Mouse (Mus musculus): ENCODE results near the gene Cwc25. TPM values are rescaled to one million over a fixed set of nuclear protein-coding genes. Genes with fewer than 3 reads are reported as not detected.
A peak's percentile ranks its signal among the peaks of the same experiment; 100 is the strongest.

Gene Cwc25
- polyA plus RNA-seq, 1 experiment from 2014 or later: 9.0 TPM

DNA sequence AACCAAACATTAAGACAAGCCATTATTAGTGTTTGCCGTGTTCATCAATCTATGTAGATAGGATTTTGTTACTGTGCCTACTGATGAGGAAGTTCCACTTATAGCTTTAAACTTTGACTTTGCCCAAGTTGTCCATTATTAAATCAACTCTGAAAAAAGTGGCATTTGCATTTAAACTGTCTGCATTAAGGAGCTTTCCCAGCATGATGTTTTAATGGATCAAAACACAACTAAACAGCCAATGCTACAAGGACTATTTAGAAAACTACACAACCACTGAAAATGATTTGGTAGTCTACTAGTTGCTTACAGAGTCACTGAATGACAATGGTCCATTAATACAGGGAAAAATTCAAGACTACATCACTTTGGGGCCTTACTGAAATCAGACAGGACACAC is 12.6 kb upstream of the Cwc25 start:
- no peaks in the 10 kb centered on the region for H3K9me3 ChIP-seq (ENCODE audit: control insufficient read depth, low read length)
- no peak for ATAC-seq (ENCODE audit: insufficient number of reproducible peaks, insufficient read depth, low FRiP score, low read depth)
- no peaks in the 10 kb centered on the region for H3K27me3 ChIP-seq (ENCODE audit: control insufficient read depth, insufficient read depth, low read length)
- H3K4me2 ChIP-seq (ENCODE audit: low read length): no peak overlapping the region
- H3K9ac ChIP-seq (ENCODE audit: low read length): no peak overlapping the region
- 88% methylated on average over 1 of the region's 1 CpGs for WGBS
- no peak overlapping the region for H3K27ac ChIP-seq (replicated peaks in 1 of 2; ENCODE audit: control insufficient read depth in 1 of 2, insufficient read depth in 1 of 2, low read depth in 2 of 2, low read length in 2 of 2)
- H3K36me3 ChIP-seq (ENCODE audit: control insufficient read depth, insufficient read depth, low read length): peaks cover 59% of the 10 kb centered on the region
- H3K4me1 ChIP-seq (ENCODE audit: control insufficient read depth in 2 of 2, insufficient read depth in 2 of 2, low read length in 2 of 2): peaks cover 3 to 10% of the 10 kb centered on the region in 2 experiments
- no peak overlapping the region for H3K4me3 ChIP-seq (ENCODE audit: control insufficient read depth in 1 of 2, insufficient read depth in 1 of 2, low read depth in 1 of 2, low read length in 2 of 2)

DNA sequence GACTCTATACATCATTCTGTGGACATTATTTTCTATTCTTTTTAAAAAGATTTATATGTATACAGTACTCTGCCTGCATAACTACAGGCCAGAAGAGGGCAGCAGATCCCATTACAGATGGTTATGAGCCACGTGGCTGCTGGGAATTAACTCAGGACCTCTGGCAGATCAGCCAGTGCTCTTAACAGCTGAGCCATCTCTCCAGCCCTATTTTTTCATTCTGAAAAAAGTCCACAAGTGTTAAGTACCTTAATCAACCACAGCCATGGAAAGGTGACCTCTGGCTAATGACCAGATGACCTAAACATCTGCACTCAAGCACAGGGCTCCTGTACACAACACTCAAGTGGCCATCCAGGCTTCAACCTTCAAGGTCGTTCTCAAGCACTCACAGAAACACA is 10.8 kb upstream of the Cwc25 start:
- Histone ChIP-seq H3K36me3 (ENCODE audit: control insufficient read depth, insufficient read depth, low read length) (peaks cover 59% of the 10 kb centered on the region), H3K4me3 (ENCODE audit: control insufficient read depth in 1 of 2, insufficient read depth in 1 of 2, low read depth in 1 of 2, low read length in 2 of 2) (no peak overlapping the region), H3K4me1 (ENCODE audit: control insufficient read depth in 2 of 2, insufficient read depth in 2 of 2, low read length in 2 of 2) (peaks cover 3 to 10% of the 10 kb centered on the region in 2 experiments), H3K4me2 (ENCODE audit: low read length) (no peak overlapping the region), H3K9me3 (ENCODE audit: control insufficient read depth, low read length) (no peaks in the 10 kb centered on the region), H3K27ac (replicated peaks in 1 of 2; ENCODE audit: control insufficient read depth in 1 of 2, insufficient read depth in 1 of 2, low read depth in 2 of 2, low read length in 2 of 2) (no peak overlapping the region), H3K27me3 (ENCODE audit: control insufficient read depth, insufficient read depth, low read length) (no peaks in the 10 kb centered on the region), H3K9ac (ENCODE audit: low read length) (no peak overlapping the region)
- 43% methylated on average over 2 of the region's 2 CpGs for WGBS
- no peak for ATAC-seq (ENCODE audit: insufficient number of reproducible peaks, insufficient read depth, low FRiP score, low read depth)

DNA sequence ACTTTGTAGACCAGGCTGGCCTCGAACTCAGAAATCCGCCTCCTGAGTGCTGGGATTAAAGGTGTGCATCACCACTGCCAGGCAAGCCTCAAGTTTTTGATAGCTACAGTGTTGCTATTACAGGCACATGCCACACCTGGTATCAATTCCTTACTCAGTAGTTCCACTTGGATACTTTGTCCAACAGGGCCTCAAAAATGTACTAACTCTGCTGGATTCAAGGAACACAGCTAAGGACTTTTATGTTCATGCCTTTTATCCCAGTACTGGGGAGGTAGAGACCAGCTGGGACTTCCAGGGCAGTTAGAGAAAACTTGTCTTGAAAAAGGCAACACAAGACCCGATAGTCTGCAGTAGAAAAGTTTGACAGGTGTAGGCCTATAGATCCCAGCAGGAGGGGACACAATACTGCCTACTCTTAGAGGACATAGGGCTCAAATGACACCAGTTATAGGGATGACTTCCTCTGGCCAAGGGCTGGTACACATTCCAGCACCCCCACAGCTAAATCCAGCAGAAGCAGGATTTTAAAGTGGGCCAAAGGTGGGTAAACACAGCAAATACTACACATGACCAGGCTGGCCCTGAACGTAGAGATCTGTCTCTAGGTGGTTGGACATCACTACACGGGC is 10.3 kb upstream of the Cwc25 start:
- peaks cover 3 to 10% of the 10 kb centered on the region in 2 experiments for H3K4me1 ChIP-seq (ENCODE audit: control insufficient read depth in 2 of 2, insufficient read depth in 2 of 2, low read length in 2 of 2)
- WGBS: 70% methylated on average over 5 of the region's 5 CpGs
- H3K4me2 ChIP-seq (ENCODE audit: low read length): no peak overlapping the region
- H3K9me3 ChIP-seq (ENCODE audit: control insufficient read depth, low read length): no peaks in the 10 kb centered on the region
- ATAC-seq (ENCODE audit: insufficient number of reproducible peaks, insufficient read depth, low FRiP score, low read depth): 0 out of 2 replicates have a peak, but pooled peaks have one; percentile 13
- 0 out of 4 replicates have a peak overlapping the region, but pooled peaks of 1 of the 2 experiments have one; percentile 4 for H3K27ac ChIP-seq (replicated peaks in 1 of 2; ENCODE audit: control insufficient read depth in 1 of 2, insufficient read depth in 1 of 2, low read depth in 2 of 2, low read length in 2 of 2)
- peaks cover 59% of the 10 kb centered on the region for H3K36me3 ChIP-seq (ENCODE audit: control insufficient read depth, insufficient read depth, low read length)
- H3K27me3 ChIP-seq (ENCODE audit: control insufficient read depth, insufficient read depth, low read length): no peaks in the 10 kb centered on the region
- no peak overlapping the region for H3K4me3 ChIP-seq (ENCODE audit: control insufficient read depth in 1 of 2, insufficient read depth in 1 of 2, low read depth in 1 of 2, low read length in 2 of 2)
- no peak overlapping the region for H3K9ac ChIP-seq (ENCODE audit: low read length)

DNA sequence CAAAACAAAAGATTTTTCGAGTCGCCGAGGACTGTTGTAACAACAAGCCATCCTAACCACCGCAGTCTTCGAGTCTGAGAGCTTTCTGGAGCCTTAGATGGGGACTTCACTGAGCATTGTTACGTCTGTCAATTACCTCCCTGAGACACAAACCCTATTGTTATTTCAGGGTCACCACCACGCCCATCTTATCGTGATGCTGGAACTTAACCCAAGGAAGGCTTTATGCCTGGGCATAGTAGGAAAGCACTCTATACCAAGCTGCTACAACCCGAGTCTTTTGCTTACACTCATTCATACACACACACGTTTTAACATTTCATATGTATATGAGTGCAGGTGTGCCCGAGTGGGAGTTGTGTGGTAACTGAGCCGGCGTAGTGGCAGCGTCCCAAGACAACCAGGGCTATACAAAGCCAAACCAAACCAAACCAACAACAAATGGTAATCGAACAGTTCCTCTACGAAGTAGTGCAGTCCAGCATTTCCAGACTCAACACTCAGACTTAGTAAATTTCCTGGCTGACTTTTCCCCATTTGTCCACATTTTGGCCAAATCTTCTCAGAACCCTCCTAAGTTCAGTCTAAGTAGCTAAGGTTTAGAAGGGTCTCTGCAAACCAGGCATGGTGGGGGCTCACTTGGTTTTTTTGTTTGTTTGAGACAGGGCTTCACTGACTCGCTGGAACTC is 9.6 kb upstream of the Cwc25 start, which contains the start of gene 1700001P01Rik:
TSS of gene 1700001P01Rik (minus strand) at position 111 of the 689 bp plus-strand sequence.
- Histone ChIP-seq H3K9ac (ENCODE audit: low read length) (no peak within 1 kb of the TSS), H3K4me2 (ENCODE audit: low read length) (no peak within 1 kb of the TSS), H3K36me3 (ENCODE audit: control insufficient read depth, insufficient read depth, low read length) (peaks cover 54% of the 10 kb centered on the region), H3K4me3 (ENCODE audit: control insufficient read depth in 1 of 2, insufficient read depth in 1 of 2, low read depth in 1 of 2, low read length in 2 of 2) (no peak within 1 kb of the TSS), H3K27ac (replicated peaks in 1 of 2; ENCODE audit: control insufficient read depth in 1 of 2, insufficient read depth in 1 of 2, low read depth in 2 of 2, low read length in 2 of 2) (0 out of 4 replicates have a peak within 1 kb of the TSS, but pooled peaks of 1 of the 2 experiments have one; percentile 4), H3K9me3 (ENCODE audit: control insufficient read depth, low read length) (no peaks in the 10 kb centered on the region), H3K27me3 (ENCODE audit: control insufficient read depth, insufficient read depth, low read length) (no peaks in the 10 kb centered on the region), H3K4me1 (ENCODE audit: control insufficient read depth in 2 of 2, insufficient read depth in 2 of 2, low read length in 2 of 2) (peaks cover 2 to 8% of the 10 kb centered on the region in 2 experiments)
- WGBS: 52% methylated on average over 17 of the region's 17 CpGs
- no peak for ATAC-seq (ENCODE audit: insufficient number of reproducible peaks, insufficient read depth, low FRiP score, low read depth)

DNA sequence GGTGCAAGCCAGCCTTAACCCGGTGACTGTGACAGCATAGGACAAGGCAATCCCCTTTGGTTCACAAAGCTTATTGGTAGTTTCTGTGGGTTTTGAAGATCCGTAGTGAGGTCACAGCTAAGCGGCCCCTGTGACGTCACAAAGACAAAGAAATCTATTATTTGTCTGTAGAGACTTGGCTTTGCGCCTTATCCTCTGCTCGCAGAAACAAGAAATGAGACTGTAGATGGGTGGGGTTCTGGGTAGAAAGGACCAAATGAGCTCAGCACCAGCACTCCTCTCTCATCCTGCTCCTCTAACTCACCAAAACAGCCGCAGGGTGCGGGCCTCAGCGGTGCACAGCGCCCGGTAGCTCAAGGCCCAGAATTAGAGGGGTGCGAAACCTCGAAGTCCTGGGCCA is 8.8 kb upstream of the Cwc25 start:
- WGBS: 81% methylated on average over 13 of the region's 13 CpGs
- no peak for ATAC-seq (ENCODE audit: insufficient number of reproducible peaks, insufficient read depth, low FRiP score, low read depth)

DNA sequence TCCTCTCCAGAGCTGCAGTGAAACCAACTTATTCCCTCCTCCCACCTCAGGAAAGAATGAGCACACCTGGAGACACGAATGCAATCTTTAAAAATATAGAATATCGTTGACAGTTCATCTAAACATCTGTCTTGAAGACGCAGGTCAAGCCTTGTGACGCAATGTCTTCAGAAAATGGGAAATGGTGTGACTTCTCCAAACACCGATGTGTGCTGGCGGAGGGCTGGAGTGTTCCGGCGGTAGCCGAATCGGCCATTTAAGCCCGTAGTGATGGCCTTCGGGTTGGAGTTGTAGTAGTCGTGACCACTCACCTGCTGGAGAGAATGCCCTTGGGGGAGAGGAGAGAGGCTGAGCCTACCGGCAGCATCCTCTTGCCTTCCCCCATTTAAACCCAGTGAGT is 5.1 kb upstream of the Cwc25 start:
- H3K4me3 ChIP-seq (ENCODE audit: control insufficient read depth in 1 of 2, insufficient read depth in 1 of 2, low read depth in 1 of 2, low read length in 2 of 2): no peak overlapping the region
- H3K4me2 ChIP-seq (ENCODE audit: low read length): no peak overlapping the region
- no peaks in the 10 kb centered on the region for H3K27me3 ChIP-seq (ENCODE audit: control insufficient read depth, insufficient read depth, low read length)
- no peaks in the 10 kb centered on the region for H3K4me1 ChIP-seq (ENCODE audit: control insufficient read depth in 2 of 2, insufficient read depth in 2 of 2, low read length in 2 of 2)
- H3K27ac ChIP-seq (replicated peaks in 1 of 2; ENCODE audit: control insufficient read depth in 1 of 2, insufficient read depth in 1 of 2, low read depth in 2 of 2, low read length in 2 of 2): no peak overlapping the region
- peaks cover 11% of the 10 kb centered on the region for H3K36me3 ChIP-seq (ENCODE audit: control insufficient read depth, insufficient read depth, low read length)
- no peak for ATAC-seq (ENCODE audit: insufficient number of reproducible peaks, insufficient read depth, low FRiP score, low read depth)
- no peak overlapping the region for H3K9ac ChIP-seq (ENCODE audit: low read length)
- H3K9me3 ChIP-seq (ENCODE audit: control insufficient read depth, low read length): no peaks in the 10 kb centered on the region
- 74% methylated on average over 14 of the region's 14 CpGs for WGBS

More for the DNA sequence above, 8.8 kb upstream of the Cwc25 start:
- no peak overlapping the region for H3K4me3 ChIP-seq (ENCODE audit: control insufficient read depth in 1 of 2, insufficient read depth in 1 of 2, low read depth in 1 of 2, low read length in 2 of 2)
- no peak overlapping the region for H3K9ac ChIP-seq (ENCODE audit: low read length)
- H3K27ac ChIP-seq (replicated peaks in 1 of 2; ENCODE audit: control insufficient read depth in 1 of 2, insufficient read depth in 1 of 2, low read depth in 2 of 2, low read length in 2 of 2): no peak overlapping the region
- no peaks in the 10 kb centered on the region for H3K27me3 ChIP-seq (ENCODE audit: control insufficient read depth, insufficient read depth, low read length)
- H3K4me2 ChIP-seq (ENCODE audit: low read length): no peak overlapping the region
- peaks cover 46% of the 10 kb centered on the region for H3K36me3 ChIP-seq (ENCODE audit: control insufficient read depth, insufficient read depth, low read length)
- H3K4me1 ChIP-seq (ENCODE audit: control insufficient read depth in 2 of 2, insufficient read depth in 2 of 2, low read length in 2 of 2): peaks cover 0 to under 1% of the 10 kb centered on the region in 2 experiments; a peak in 2 of 4 replicates
- H3K9me3 ChIP-seq (ENCODE audit: control insufficient read depth, low read length): no peaks in the 10 kb centered on the region

DNA sequence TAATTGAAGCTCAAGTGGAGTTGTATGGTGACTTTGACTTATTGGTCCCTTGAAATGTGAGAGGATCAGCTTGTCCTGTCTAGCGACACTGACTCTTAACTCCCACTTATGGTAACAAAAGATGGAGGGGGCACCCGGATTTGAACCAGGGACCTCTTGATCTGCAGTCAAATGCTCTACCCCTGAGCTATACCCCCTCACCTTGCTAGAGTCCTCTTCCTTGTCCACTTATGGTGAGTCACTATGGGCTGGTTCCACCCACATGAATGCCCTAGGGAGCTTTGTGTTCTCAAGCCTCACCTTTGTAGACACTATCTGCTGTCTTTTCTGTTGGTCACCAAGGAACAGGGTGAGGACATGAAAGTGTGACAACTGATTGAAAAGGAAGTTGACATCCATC is 3.3 kb upstream of the Cwc25 start:
- ATAC-seq (ENCODE audit: insufficient number of reproducible peaks, insufficient read depth, low FRiP score, low read depth): no peak
- no peak overlapping the region for H3K27ac ChIP-seq (replicated peaks in 1 of 2; ENCODE audit: control insufficient read depth in 1 of 2, insufficient read depth in 1 of 2, low read depth in 2 of 2, low read length in 2 of 2)
- no peaks in the 10 kb centered on the region for H3K36me3 ChIP-seq (ENCODE audit: control insufficient read depth, insufficient read depth, low read length)
- no peak overlapping the region for H3K9ac ChIP-seq (ENCODE audit: low read length)
- H3K4me3 ChIP-seq (ENCODE audit: control insufficient read depth in 1 of 2, insufficient read depth in 1 of 2, low read depth in 1 of 2, low read length in 2 of 2): no peak overlapping the region
- peaks cover 0 to 9% of the 10 kb centered on the region in 2 experiments; a peak in 2 of 4 replicates for H3K4me1 ChIP-seq (ENCODE audit: control insufficient read depth in 2 of 2, insufficient read depth in 2 of 2, low read length in 2 of 2)
- no peak overlapping the region for H3K4me2 ChIP-seq (ENCODE audit: low read length)
- H3K9me3 ChIP-seq (ENCODE audit: control insufficient read depth, low read length): no peaks in the 10 kb centered on the region
- 22% methylated on average over 2 of the region's 2 CpGs for WGBS
- no peaks in the 10 kb centered on the region for H3K27me3 ChIP-seq (ENCODE audit: control insufficient read depth, insufficient read depth, low read length)
